Mouse (Mus musculus): Measurements from ENCODE around the gene Gm20388.

- TF ChIP-seq CTCF (IDR thresholded peaks at IDR 0.05; ENCODE audit: low read depth), result no peak
- TF ChIP-seq EP300 (IDR thresholded peaks at IDR 0.05; ENCODE audit: low read depth), result no peak
Observed at GRCm38 (mm10) chr8:120232398-120232797, 321.8 kb downstream of the Gm20388 start.

Measured in liver, embryonic 14.5 days (tissue).